Mouse (Mus musculus): ENCODE measurements around the gene Sgce.
"Not testable (repeated sequence)": the region's sequence is repeated elsewhere in the genome, so short reads cannot be mapped to it uniquely, and the experiment has no call there.

Gene Sgce

DNA sequence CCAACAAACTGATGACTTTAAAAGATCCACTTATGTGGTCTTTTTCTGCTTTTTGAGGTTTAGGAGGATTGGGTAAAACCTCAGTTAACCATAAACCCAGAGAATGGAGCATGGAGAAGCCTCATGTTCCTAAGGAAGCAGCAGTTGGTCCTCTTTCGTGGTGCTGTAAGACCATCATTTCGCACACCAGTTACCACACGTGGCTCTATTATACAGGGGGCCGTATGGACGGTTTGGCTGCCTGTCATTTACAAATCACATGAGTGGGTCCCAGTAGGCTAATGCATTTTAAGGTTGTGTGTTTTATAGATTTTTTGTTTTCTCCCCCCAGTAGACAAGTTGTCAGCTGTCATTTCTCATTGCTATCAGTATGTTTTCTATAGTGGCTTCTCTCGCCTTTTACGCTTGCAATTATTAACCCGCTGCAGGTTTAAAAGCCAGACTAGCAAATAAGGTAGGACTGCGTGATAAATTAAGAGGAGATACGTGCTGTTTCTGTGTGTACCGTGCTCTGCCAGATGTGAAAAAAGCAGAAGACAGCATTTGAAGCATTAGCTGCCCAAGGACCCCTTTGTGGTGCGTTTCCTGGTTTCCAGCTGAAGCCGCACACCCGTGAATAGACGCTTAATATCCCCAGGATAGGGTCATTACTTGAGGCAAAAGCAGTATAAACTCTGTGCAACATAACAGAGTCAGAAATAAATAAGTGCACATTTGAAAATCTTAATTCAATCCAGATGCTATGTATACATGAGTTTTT, 22.8 kb downstream of the Sgce start:
- no peak for DNase-seq (ENCODE audit: inconsistent ontology term)

DNA sequence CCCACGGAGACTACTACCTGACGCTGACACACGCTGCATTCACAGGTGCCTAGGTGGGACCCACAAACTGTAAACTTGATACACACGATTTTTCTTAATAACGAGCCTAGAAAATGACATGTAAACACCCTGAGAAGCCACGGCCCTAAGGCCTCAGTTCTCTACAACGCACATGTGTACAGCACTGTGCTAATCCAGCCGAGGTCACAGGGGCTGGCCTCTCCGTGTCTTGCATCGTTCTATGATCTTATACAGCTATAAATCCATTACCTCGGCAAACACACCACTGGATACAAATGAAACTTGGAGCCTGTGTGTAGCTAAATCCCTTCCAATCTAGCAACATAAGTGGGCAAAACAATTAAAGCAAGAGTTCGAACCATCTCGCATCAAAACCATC, 24.3 kb downstream of the Sgce start:
- no peak for DNase-seq (ENCODE audit: inconsistent ontology term)

DNA sequence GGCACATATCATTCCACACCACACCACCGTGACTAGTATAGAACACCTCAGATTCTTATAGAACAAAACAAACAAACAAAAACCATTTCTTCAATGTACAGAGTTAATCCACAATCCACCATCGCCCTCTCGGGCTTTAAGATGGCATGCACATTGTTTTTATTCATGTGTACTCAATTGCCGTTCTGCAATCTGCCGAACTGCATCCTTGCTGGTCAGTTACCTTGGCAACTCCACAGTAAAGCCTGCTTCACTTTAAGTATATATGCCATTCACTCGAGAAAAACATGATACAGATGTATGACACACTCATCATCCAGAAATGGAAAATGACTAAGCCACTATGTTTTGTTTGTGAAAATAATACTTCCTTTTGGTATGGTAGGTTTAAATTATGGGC, 24.9 kb downstream of the Sgce start:
- DNase-seq (ENCODE audit: inconsistent ontology term) = no peak

DNA sequence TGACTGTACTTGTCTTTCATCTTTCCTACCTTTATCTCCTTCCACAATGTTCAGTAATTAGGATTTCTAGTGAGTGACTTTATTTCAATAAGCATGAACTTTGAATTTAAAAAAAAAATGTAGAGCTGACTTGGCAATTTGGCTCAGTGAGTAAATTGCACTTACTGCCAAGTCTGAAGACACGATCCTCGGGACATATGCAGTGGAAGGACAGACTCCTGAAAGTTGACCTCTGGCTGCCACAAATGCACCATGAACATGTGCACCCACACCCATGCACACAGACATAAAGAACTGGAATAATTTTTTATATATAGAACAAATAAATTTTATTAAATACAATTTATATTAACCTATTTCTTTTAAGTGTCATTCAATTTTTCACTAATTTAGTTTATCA, 29.7 kb downstream of the Sgce start:
- DNase-seq (ENCODE audit: inconsistent ontology term) = no peak

DNA sequence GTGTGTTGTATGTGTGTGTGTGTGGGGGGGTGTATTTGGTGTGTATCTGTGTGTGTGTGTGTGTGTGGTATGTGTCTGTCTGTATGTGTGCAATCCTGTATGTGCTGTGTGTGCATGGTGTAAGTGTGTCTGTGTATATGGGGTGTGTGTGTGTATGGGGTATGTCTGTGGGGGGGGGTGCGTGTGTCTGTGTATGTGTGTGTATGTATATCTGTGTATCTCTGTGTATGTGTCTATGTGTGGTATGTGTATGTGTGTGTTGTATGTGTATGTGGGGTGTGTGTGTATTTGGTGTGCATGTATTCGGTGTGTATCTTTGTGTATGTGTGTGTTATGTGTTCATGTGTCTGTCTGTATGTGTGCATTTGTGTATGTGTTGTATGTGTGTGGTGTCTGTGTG, 30.8 kb downstream of the Sgce start:
- DNase-seq (ENCODE audit: inconsistent ontology term) = no peak

DNA sequence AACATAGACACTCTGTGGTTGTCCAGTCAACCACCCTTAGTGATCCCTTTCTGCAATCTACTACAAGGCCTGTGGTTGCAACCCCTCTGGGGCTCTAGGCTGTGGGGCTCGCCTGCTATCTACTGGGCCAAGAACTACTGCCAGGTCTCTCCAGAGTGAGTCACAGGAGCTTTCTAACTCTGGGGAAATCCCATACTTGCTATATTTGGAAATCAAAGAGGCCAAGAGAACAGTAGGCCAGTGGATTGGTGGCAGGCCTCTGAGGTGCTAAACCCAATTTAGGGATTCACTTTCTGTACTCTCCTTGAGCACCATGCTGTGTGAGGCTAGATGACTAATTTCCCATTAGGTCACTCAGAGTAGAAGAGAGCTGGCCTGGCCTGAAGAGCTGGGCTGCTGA, 38.0 kb downstream of the Sgce start:
- peak; percentile 89 for DNase-seq (ENCODE audit: inconsistent ontology term)

DNA sequence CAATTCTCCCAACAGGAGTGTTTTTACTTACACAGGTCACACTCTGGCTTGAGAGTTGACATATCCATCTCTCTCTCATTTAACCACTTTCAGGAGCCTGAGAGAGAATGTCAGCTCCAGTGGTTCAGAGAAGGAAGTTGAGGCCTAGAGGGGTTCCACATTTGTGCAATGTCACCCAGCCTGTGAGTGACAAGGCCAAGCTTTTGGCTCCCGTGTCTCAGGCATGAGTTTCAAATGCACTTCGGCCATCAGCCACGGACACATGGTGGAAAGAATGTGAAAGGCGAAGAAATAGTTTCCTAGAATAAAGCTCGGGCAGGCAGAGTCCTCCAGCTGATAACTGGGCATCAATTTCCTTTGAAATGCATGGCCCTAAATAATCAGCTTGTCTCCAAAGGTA, 40.6 kb downstream of the Sgce start:
- DNase-seq (ENCODE audit: inconsistent ontology term) = no peak

DNA sequence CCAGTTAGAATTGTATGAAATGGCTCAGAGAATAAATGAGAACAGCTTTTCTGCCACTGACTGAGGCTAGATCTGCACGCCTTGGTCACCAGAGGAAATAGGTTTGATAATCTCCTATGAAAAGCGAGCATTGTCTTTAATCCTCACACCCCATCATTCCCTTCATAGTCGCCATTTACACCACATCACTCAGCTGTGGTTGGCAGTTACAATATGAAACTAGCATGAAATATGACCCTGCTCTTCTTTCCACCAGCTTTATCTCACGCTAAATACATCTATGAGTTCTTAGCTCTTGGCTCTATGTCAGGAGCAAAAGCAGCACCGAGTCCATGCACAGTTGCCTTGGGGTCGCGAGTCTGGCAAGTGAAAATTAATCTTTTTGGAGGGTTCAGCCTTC, 43.1 kb downstream of the Sgce start:
- DNase-seq (ENCODE audit: inconsistent ontology term) = no peak

DNA sequence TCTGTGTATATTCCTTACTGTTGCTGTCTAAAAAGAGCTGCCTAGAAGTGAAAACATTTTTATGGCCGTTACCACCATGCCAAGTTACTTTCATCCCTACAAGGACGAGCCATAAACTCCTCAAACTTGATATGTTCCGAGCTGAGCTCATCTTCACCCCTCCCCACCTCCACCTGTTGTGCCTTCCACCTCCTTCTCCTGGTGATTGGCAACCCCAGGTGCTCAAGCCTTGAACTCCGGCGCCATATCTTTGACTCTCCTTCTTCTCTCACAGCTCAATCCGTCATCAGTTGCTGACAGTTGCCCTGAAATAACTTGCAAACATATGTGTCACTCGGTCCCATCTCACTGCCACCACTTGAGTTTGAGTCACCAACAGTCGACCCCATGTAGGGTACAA, 45.4 kb downstream of the Sgce start:
- DNase-seq (ENCODE audit: inconsistent ontology term) = no peak

DNA sequence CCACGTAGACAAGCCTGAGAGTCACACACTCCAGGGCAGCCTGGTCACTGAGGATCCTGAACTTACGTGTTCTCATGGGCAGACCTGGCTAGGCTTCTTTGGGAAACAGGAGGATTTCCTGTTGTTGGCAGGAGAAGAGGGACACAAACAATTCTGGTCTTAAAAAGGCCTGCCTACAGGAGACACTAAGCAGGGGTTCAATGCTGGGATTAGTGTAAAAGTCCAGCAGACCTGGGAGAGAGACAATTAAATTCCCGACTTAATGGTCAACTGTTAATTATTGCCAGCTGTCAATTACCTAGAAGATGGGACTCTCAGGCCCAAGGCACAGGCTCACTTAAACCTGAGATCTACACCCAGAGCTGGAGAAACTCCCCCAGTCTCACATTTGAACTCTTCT, 51.2 kb downstream of the Sgce start:
- DNase-seq (ENCODE audit: inconsistent ontology term) = no peak

DNA sequence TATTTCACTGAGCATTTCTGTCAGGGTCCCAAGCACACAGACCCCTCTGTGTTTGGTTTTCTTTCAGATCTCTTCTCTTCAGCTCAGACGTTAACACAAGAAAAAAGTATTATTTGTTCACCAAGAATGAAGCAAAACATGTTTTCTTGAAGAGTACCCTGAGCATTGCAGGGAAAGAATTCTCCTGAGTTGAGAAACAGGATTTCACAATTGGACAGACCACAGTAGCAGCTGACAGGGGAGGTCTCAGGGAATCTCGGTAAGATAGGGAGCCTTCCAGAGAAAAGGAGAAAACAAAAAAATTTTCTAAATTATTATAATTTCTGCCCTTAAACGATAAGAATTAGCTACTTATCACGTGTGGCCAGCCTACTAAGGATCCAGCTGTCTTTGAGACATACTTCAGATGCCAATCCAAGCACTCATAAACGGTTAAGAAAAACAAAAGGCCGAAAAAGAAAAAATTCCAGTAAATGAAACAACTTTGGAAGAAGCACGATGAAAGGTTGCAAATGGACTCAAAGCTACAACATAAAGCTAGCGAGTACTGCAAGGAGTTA, 52.3 kb downstream of the Sgce start:
- no peak for DNase-seq (ENCODE audit: inconsistent ontology term)

DNA sequence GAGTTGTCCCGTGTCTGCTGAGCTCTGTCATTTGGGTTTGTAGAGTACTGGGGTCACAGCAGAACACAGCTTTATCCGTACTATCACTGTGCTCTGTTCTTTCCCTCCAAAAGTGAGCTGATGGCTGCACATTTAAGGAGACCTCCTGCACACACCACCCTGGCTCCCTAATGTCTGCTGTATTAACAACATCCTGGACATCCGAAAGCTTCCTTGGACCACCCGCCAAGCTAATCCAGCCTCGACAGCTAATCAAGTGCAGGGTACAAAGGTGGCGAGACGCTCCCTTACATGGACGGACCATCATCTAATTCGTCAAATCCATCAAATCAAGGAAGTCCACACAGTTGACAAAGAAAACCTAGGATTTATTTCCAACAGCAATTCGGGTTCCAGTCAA, 53.5 kb downstream of the Sgce start:
- no peak for DNase-seq (ENCODE audit: inconsistent ontology term)

DNA sequence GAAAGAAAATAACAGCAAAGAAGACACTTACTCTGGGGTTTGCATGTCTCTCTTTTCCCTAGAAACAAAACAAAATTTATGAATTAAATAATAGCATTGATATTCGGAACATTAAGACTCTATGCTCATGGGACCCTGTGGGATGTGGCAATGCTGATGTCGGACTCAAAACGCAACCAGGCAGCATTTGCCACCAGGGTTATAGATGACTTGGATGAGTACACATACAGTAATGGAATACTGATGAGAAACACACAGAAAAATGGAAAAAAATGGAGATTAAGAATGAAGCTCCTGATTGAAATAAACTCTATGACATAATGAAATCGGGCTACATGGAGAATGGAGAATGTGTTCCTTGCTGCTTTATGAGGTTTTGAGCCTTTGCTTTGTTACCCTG, 56.6 kb downstream of the Sgce start:
- no peak for DNase-seq (ENCODE audit: inconsistent ontology term)

DNA sequence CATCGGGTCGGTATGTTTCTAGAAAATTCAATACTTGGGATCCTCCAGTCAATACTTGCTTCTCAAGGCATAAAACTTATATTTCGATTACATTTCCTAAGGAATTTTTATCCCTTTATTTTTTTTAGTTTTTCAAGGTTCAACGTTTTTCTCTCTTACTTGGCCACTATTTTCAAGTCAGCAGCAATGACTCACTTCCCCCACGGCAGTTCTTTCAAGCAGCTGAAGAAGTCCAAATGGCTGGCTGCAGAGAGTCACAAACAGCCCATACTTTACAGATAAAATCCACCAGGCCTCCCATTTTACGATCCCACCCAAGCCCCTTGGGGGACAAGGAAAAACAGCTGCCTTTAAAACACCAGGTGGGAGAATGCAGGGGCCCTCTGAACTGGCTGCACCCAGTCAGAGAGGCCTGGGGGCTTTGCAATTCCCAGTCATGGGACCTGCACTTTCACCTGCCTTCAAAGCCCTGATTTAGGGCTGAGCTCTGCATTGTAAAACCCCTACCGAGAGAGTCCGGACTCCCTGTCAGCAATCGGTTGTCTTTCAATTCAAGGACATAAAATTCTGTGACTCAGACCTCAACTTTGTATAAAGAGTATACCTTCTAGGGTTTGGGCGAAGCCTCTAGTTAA, 62.2 kb downstream of the Sgce start:
- no peak for DNase-seq (ENCODE audit: inconsistent ontology term)

DNA sequence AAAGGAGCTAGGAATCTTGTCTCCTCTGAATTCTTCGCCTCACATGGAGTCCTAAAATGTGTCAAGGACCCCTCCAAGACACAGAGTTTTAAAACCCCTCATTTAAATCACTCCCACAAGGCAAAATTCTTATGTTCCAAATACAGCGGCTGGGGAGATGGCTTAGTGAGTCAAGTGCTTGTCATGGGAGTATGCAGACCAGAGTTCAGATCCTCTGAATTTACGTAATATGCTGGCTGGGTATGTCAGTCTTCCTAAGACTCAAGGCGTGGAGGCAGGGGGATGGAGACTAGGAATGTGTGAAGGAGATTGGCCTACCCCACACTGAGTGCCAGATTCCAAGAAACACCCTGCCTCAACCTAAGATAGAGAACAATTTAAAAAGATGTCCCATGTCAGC, 66.4 kb downstream of the Sgce start:
- no peak for DNase-seq (ENCODE audit: inconsistent ontology term)

DNA sequence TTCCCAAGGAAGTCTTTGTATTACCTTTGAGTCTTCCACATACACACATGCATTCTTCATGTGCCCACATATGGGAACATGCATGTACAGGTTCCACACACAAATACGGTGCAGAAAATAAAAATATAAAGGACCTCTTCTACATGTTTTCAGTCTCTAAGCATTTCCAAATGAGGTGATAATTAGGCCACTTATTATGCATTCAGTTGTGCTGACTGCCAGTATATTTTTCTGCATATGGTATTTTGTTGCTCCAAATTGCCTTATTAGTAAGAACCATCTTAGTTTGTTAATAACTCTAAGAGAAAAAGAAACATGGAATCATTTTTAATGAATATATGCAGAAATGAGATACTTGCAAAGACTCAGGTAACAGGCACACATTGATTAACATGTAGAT, 67.0 kb downstream of the Sgce start:
- no peak for DNase-seq (ENCODE audit: inconsistent ontology term)

DNA sequence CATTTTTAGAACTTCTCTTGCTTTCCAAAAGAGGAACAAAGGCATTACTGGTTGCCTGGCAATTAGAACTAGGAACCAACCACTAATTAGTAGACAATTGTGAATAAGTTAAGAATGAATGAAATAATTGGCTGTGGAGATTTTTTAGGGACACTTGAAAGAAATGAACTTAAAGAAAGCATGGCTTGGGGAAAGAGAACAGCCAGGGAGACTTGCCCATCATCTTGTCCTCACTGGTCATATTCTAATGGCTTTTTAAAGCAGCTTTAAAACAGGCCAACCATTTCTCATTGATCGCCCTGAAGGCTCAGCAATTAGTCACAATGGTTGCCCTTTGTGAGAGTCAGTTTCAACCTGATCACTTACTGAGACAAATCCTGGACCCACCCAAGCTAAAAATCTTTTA, 69.6 kb downstream of the Sgce start:
- DNase-seq (ENCODE audit: inconsistent ontology term) = peak; percentile 91

DNA sequence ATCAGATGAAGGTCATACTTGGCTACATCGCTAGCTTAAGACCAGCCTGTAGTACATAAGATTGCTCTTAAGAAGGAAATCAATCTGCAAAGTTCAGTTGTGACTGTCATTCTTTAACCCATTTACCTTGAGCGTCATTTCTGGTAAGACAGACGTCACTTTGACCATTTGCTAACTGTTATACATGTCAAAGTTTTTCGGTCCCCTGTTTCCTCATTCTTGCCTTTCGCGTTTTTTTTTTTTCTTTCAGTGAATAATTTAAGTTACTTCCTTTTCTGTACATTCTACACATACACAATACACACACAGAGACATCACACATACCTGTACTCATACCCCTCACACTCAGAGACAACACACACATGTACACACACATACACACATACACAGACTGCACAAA, 81.9 kb downstream of the Sgce start:
- no peak for DNase-seq (ENCODE audit: inconsistent ontology term)

DNA sequence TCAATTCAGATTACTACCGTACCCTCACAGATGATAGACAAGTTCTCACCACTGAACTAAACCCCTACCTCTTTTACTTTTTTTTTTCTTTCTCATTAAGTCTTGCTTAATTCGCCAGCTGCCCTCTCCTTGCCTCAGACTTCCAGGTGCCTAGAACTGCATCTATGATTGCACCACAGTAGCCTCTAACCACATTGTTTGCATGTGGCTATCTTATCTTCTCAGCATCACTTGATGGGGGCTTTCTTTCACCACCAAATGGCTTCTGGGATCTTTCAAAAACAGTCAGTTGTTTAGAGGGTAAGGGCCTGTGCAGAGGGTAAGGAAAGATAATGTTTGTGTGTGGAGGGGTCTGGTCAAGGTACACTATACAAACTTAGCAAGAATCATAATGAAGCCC, 82.7 kb downstream of the Sgce start:
- DNase-seq (ENCODE audit: inconsistent ontology term) = no peak

DNA sequence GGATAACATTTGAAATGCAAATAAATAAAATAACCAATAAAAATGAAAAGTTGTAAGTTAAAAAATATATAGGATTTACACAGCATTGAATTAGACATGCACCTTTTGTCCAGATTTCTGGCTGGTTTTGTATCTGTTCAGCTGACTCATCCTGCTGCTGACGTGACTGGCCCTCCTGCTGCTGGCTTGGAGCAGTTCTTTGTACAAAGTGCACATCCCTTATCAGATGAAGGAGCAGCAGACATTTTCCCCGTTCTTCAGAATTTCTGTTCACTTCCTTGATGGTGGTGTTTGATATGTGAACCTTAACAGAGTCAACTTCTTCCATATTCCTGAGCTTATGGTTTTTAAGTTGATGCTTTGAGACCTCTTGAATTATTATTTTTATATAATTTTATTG, 83.5 kb downstream of the Sgce start:
- DNase-seq (ENCODE audit: inconsistent ontology term) = no peak

DNA sequence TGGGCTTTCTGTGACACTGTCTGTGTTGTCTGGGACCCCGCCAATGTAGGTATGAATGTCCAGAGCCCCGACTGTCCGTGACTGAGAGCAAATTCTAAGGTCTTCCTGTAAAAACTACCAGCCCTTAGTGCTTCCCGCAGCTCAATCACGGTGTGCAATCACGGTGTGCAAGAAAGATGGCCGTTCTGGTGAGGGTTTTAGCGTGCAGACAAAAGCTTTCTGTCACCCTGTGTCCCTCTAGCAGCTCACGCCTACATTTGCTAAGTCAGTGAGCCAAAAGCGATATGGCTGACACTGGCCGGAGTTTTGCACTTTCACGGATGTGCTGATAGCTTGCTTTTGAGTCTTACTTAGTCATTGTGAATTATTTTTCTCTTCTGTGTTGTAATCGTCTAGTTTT, 88.1 kb downstream of the Sgce start:
- no peak for DNase-seq (ENCODE audit: inconsistent ontology term)

DNA sequence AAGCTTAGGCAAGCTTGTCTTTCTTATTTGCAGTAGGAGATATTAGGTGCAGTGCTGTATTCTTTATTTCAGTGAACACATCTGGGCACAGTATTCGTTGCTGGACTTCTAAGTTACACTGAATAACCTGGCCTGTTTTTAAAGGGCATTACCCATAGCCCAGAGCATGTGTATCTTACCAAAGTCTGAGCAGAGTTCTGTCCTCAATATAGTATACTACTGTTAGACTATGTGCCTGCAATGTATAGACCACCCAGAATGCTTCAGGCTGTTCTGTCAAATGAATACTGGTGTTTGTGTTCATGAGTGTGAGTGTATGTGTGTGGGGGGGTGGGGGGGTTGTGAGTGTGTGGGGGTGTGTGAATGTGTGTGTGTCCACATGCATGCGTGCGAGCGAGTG, 91.1 kb downstream of the Sgce start:
- DNase-seq (ENCODE audit: inconsistent ontology term) = no peak

DNA sequence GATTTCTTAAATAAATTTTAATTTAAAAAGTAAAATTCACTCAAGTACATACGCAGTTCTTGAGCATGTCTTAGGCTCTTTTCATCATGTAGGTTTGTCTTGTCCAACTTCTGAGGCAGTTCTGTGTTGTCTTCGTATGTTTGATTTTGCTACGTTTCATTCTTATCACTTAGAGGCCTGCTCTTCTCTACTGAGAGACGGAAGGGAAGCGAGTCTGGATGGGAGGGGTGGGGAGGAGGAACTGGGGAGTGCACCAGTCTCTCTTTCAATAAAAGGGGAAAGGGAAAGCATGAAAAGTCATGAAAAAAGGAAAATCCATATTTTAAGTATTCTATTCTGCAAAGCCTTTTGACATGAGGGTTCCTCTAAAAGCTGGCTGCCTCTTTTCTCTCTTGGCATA, 91.5 kb downstream of the Sgce start:
- DNase-seq (ENCODE audit: inconsistent ontology term) = no peak

DNA sequence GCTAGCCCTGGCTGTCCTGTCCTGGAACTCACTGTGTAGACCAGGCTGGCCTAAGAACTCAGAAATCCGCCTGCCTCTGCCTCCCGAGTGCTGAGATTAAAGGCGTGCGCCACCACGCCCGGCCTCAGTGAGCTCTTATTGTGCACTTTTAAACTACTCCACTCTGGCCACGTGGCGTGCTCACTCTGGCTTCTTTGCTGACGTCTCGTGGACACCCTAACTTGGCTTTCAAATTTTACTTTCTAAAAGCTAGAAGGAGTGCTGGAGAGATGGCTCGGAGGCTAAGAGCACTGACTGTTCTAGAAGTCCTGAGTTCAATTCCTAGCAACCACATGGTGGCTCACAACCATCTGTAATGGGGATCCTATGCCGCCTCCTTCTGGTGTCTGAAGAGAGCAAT, 93.3 kb downstream of the Sgce start:
- DNase-seq (ENCODE audit: inconsistent ontology term) = not testable (repeated sequence)

Data from Muller cell, postnatal 12 days (primary cell).